Mouse (Mus musculus): ENCODE measurements around the gene Sppl2a. TPM values are rescaled to one million over a fixed set of nuclear protein-coding genes. Genes with fewer than 3 reads are reported as not detected.

Sppl2a gene
- polyA plus RNA-seq, 1 experiment: 5.0 TPM

GRCm38 (mm10) chr2:126865501-126866199 is 67.4 kb downstream of the Sppl2a start:
- no peak for TF ChIP-seq GATA1 (IDR thresholded peaks at IDR 0.05; ENCODE audit: low read length)

GRCm38 (mm10) chr2:126865026-126865425 is 68.0 kb downstream of the Sppl2a start:
- no peak for TF ChIP-seq GATA1 (IDR thresholded peaks at IDR 0.05; ENCODE audit: low read length)

- no peak for TF ChIP-seq GATA1 (IDR thresholded peaks at IDR 0.05; ENCODE audit: low read length)
These were observed 88.3 kb downstream of the Sppl2a start for GRCm38 (mm10) chr2:126844751-126845150.

Other genes with a start within 250 kb of the Sppl2a start
- 18.4 and 19.3 TPM in 2 replicates for gene Usp8, start 225.9 kb downstream of the Sppl2a start, polyA plus RNA-seq (2012)
- 0.22 and 0.23 TPM in 2 replicates for gene Usp50, start 149.8 kb downstream of the Sppl2a start, polyA plus RNA-seq (2012)
- gene Trpm7, start 57.0 kb downstream of the Sppl2a start, polyA plus RNA-seq (2012): 10.0 and 15.3 TPM in 2 replicates
- 4.1 and 5.6 TPM in 2 replicates for gene Ap4e1, start 75.5 kb upstream of the Sppl2a start, polyA plus RNA-seq (2012)
- gene Blvra, start 137.4 kb upstream of the Sppl2a start, polyA plus RNA-seq (2012): 1.5 and 2.7 TPM in 2 replicates
- gene Ncaph, start 200.7 kb upstream of the Sppl2a start, polyA plus RNA-seq (2012): 11.4 and 17.9 TPM in 2 replicates
- gene Itpripl1, start 210.2 kb upstream of the Sppl2a start, polyA plus RNA-seq (2012): 6.2 and 6.4 TPM in 2 replicates

Data from G1E-ER4 (cell line).